Mouse (Mus musculus) lung, adult 10 weeks (tissue): ENCODE results near the gene Osbpl3. TPM values are rescaled to one million over a fixed set of nuclear protein-coding genes. Genes with fewer than 3 reads are reported as not detected.

Experiments used
- polyA plus RNA-seq: library from polyadenylated mRNA; stranded (reverse); fragments of 350-450 nt; fragmentation: Illumina TruSeq; extraction: RNeasy Lipid Tissue Mini Kit (QIAGEN cat#74804); gene quantifications from one replicate; pipeline ENCODE4 v1.2.3, GENCODE M21; 2014; ENCODE audit warnings: low read depth, low replicate concordance; ENCODE audit not compliant: insufficient read depth

Gene Osbpl3
- 6.2 TPM for polyA plus RNA-seq

DNA sequence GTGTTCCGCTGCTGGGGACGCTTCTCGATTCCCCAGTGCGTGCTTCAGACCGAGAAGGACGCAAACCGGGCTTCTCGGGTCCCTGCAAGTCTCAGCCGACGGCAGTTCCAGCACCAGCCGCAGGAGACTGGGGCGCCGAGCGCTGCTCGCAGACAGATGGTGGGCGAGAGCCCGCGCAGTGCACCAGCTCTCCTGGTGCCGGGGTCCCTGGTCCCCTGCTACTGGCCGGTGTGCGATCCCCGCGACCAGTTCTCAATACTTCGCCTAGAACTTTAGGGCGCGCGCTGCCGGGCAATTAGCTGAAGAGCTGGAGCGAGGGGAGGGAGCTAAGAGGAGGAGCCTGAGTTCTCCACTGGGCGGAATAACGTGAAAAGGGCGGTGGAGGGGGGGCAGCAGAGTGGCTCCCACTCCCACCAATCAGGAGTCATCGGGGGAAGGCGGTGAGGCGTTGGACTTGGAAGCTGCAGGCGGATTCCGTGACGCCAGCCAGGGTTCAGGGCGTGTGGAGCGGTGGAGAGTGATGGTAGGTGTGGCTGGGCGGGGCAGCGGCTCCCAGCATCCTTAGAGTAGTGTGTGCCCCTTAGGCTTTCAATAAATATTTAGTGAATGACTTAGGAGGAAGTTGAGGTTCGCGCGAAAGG is at the start of gene Osbpl3:
Gene Osbpl3, minus strand, starts transcription at position 373 of the 641 bp plus-strand sequence.

DNA sequence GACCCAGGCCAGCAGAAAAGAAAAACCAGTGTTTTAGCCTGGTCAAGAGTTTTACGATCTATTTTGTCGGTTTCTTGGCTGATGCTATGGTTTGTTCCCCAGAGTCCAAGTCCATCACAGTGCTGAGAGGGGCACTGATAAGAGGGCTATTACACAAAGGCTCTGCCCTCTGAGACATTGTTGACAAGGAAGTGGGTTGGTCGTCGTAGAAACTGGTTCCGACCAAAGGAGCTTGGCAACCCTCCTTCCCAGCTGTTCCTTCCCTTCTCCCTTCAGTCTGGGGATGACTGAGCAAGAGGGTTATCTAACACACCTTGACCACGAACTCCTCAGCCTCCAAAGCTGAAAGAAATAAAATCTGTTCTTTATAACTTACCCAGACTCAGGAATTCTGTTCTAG is 192.3 kb downstream of the Osbpl3 start, which contains the start of gene Gsdme:
Gene Gsdme, minus strand, starts transcription at position 193 of the 400 bp plus-strand sequence.

Other genes with a start within 250 kb of the Osbpl3 start
- gene Gsdme, start 192.3 kb downstream of the Osbpl3 start, polyA plus RNA-seq: 0.66 TPM
- 40.4 TPM for gene Cycs, start 110.3 kb upstream of the Osbpl3 start, polyA plus RNA-seq
- 0.43 TPM for gene 4921507P07Rik, start 140.4 kb upstream of the Osbpl3 start, polyA plus RNA-seq
- not detected for gene Npvf, start 198.2 kb upstream of the Osbpl3 start, polyA plus RNA-seq